Mouse (Mus musculus): ENCODE results near the gene Rab11fip4. TPM values are rescaled to one million over a fixed set of nuclear protein-coding genes. Genes with fewer than 3 reads are reported as not detected.

Gene Rab11fip4
- polyA plus RNA-seq, 1 experiment from 2014 or later, result 24.0 TPM

DNA sequence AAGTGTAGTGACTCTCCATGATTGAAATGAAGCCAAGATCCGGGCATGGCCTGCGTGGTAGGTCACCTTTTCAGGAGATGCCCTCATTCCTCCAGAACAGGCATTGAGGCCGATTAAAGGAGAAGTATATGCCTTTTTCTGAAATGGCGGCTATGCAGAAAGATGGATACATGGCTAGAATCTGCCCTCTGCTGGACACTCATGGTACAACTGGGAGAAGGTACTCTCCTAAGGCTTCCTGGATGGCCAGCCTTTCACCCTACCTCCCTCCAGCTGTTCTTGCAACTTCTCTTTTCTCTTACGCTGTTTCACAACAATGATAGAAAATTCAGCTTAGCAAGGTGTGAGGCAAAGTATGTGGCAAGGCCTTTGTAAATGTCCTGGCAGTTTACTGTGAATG, 13.3 kb upstream of the Rab11fip4 start:
- Histone ChIP-seq H3K9me3 (ENCODE audit: control insufficient read depth, low read length) (no peaks in the 10 kb centered on the region), H3K4me1 (replicated peaks; ENCODE audit: control insufficient read depth, insufficient read depth, low read length) (no peaks in the 10 kb centered on the region), H3K27me3 (ENCODE audit: control insufficient read depth, insufficient read depth, low read length) (no peaks in the 10 kb centered on the region), H3K36me3 (replicated peaks; ENCODE audit: control insufficient read depth, insufficient read depth) (peaks cover 57% of the 10 kb centered on the region), H3K4me3 (replicated peaks; ENCODE audit: low read length) (no peak overlapping the region), H3K9ac (no peak overlapping the region), H3K27ac (no peak overlapping the region), H3K4me2 (replicated peaks) (no peak overlapping the region)
- DNase-seq (ENCODE audit: low spot score), result peak; percentile 88
- 52% methylated on average over 5 of the region's 5 CpGs for WGBS
- no peak for ATAC-seq (ENCODE audit: low FRiP score)

- DNase-seq (ENCODE audit: low spot score) (no peak), ATAC-seq (ENCODE audit: low FRiP score) (no peak)
- H3K4me1 ChIP-seq (replicated peaks; ENCODE audit: control insufficient read depth, insufficient read depth, low read length), result no peaks in the 10 kb centered on the region
- no peak overlapping the region for H3K4me3 ChIP-seq (replicated peaks; ENCODE audit: low read length)
- no peak overlapping the region for H3K27ac ChIP-seq
- no peak overlapping the region for H3K9ac ChIP-seq
- WGBS, result 55% methylated on average over 4 of the region's 4 CpGs
- no peaks in the 10 kb centered on the region for H3K27me3 ChIP-seq (ENCODE audit: control insufficient read depth, insufficient read depth, low read length)
- H3K9me3 ChIP-seq (ENCODE audit: control insufficient read depth, low read length), result no peaks in the 10 kb centered on the region
- peaks cover 30% of the 10 kb centered on the region for H3K36me3 ChIP-seq (replicated peaks; ENCODE audit: control insufficient read depth, insufficient read depth)
- H3K4me2 ChIP-seq (replicated peaks), result no peak overlapping the region
Observed at GRCm38 (mm10) chr11:79580660-79581059, 10.4 kb upstream of the Rab11fip4 start.

GRCm38 (mm10) chr11:79581257-79581656, 9.8 kb upstream of the Rab11fip4 start:
- WGBS, result 84% methylated on average over 6 of the region's 6 CpGs
- H3K27ac ChIP-seq, result no peak overlapping the region
- ATAC-seq (ENCODE audit: low FRiP score) (no peak), DNase-seq (ENCODE audit: low spot score) (no peak)
- peaks cover 26% of the 10 kb centered on the region for H3K36me3 ChIP-seq (replicated peaks; ENCODE audit: control insufficient read depth, insufficient read depth)
- H3K4me2 ChIP-seq (replicated peaks), result no peak overlapping the region
- H3K27me3 ChIP-seq (ENCODE audit: control insufficient read depth, insufficient read depth, low read length), result no peaks in the 10 kb centered on the region
- no peaks in the 10 kb centered on the region for H3K9me3 ChIP-seq (ENCODE audit: control insufficient read depth, low read length)
- H3K9ac ChIP-seq, result no peak overlapping the region
- H3K4me3 ChIP-seq (replicated peaks; ENCODE audit: low read length), result no peak overlapping the region
- no peaks in the 10 kb centered on the region for H3K4me1 ChIP-seq (replicated peaks; ENCODE audit: control insufficient read depth, insufficient read depth, low read length)

DNA sequence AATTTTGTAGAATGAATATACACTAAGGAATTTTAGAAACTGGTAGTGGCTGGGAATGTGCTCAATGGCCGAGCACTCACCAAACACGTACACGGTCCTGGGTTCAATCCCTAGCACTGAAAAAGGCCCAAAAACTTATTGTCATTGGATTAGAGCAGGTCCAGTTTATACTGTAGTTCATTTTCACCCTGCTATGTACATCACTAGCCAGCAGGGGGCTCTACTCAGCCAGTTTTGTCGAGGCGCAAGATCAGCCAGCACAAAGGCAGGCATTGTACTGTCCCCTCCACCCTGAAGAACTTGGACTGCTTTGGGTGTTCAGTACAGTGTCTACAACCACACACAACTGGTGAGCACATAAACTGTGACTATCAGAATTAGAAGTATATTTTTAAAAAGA, 6.8 kb upstream of the Rab11fip4 start:
- H3K27ac ChIP-seq, result no peak overlapping the region
- peak; percentile 88 for DNase-seq (ENCODE audit: low spot score)
- no peaks in the 10 kb centered on the region for H3K9me3 ChIP-seq (ENCODE audit: control insufficient read depth, low read length)
- H3K4me1 ChIP-seq (replicated peaks; ENCODE audit: control insufficient read depth, insufficient read depth, low read length), result no peaks in the 10 kb centered on the region
- H3K27me3 ChIP-seq (ENCODE audit: control insufficient read depth, insufficient read depth, low read length), result no peaks in the 10 kb centered on the region
- H3K4me3 ChIP-seq (replicated peaks; ENCODE audit: low read length), result no peak overlapping the region
- ATAC-seq (ENCODE audit: low FRiP score), result peak; percentile 83
- H3K36me3 ChIP-seq (replicated peaks; ENCODE audit: control insufficient read depth, insufficient read depth), result peaks cover 10% of the 10 kb centered on the region; the same call in 1 of the 2 replicates
- no peak overlapping the region for H3K9ac ChIP-seq
- 7% methylated on average over 5 of the region's 5 CpGs for WGBS
- H3K4me2 ChIP-seq (replicated peaks), result no peak overlapping the region

DNA sequence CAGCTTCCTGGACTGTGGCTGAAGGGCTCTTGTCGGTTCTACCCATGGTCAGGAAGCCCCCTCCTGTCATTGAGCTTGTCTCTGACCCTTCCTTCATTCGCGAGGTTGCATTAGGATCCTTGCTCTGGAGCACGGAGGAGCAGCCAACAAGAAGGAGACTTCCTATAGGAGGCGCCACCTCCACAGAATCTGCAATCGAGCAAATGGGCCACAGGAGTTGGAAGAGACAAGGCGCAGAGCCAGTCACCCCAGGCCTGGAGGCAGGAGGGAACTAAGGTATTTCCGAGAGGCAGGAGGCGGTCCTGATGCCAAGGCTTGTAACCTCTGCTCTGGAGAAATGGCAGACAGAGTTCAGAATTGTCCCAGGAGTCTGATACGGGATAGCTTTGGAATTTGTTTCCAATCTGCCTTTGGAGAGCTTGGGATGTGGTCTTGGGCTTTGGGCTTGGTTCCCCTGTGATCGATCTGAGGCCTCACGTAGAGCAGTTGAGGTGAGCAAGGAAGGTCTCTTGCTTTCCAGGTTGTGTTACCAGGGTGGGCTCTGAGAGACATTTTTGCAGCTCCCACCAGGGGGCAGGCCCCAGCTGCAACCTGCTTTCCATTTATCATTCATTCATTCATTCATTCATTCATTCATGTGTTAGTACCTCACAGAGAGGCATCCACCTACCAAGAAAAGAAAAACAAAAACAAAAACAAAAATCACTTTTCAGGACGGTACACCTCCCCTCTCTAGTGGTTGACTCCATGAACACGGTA, 1.5 kb upstream of the Rab11fip4 start:
- Histone ChIP-seq H3K36me3 (replicated peaks; ENCODE audit: control insufficient read depth, insufficient read depth) (no peaks in the 10 kb centered on the region), H3K4me1 (replicated peaks; ENCODE audit: control insufficient read depth, insufficient read depth, low read length) (peaks cover 28% of the 10 kb centered on the region), H3K9me3 (ENCODE audit: control insufficient read depth, low read length) (no peaks in the 10 kb centered on the region), H3K27me3 (ENCODE audit: control insufficient read depth, insufficient read depth, low read length) (no peaks in the 10 kb centered on the region), H3K27ac (no peak overlapping the region), H3K9ac (no peak overlapping the region), H3K4me2 (replicated peaks) (no peak overlapping the region), H3K4me3 (replicated peaks; ENCODE audit: low read length) (no peak overlapping the region)
- no peak for ATAC-seq (ENCODE audit: low FRiP score)
- DNase-seq (ENCODE audit: low spot score), result no peak
- WGBS, result 60% methylated on average over 14 of the region's 14 CpGs

DNA sequence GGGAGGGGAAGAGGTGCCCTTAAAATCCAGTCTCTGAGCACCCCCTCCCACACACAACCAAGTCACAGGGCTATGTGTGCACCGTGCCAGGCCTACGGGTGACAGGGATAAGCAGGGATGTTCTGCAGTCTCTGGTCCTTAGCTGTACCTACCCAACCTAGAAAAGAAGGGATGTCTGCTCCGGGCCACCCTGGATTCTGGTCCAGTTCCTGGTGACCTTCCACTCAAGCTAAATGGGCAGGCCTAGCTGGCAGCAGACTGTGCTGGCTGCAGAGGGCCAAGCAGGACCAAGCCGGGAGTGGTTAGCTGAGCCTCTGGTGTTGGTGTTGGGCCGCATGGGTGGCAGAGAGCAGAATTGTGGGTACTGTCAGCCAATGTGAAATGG, 571 bp downstream of the Rab11fip4 start:
- DNase-seq (ENCODE audit: low spot score) (no peak), ATAC-seq (ENCODE audit: low FRiP score) (peak; percentile 44)
- H3K36me3 ChIP-seq (replicated peaks; ENCODE audit: control insufficient read depth, insufficient read depth), result no peaks in the 10 kb centered on the region
- peak overlapping the region; percentile 86 for H3K4me2 ChIP-seq (replicated peaks)
- peak overlapping the region; percentile 92 for H3K9ac ChIP-seq
- 10% methylated on average over 5 of the region's 5 CpGs for WGBS
- H3K27ac ChIP-seq, result peak overlapping the region; percentile 85
- H3K4me3 ChIP-seq (replicated peaks; ENCODE audit: low read length), result peak overlapping the region; percentile 75
- H3K9me3 ChIP-seq (ENCODE audit: control insufficient read depth, low read length), result no peaks in the 10 kb centered on the region
- H3K4me1 ChIP-seq (replicated peaks; ENCODE audit: control insufficient read depth, insufficient read depth, low read length), result peaks cover 33% of the 10 kb centered on the region
- H3K27me3 ChIP-seq (ENCODE audit: control insufficient read depth, insufficient read depth, low read length), result no peaks in the 10 kb centered on the region

GRCm38 (mm10) chr11:79593495-79593894, 2.5 kb downstream of the Rab11fip4 start:
- DNase-seq (ENCODE audit: low spot score) (no peak), ATAC-seq (ENCODE audit: low FRiP score) (no peak)
- Histone ChIP-seq H3K4me3 (replicated peaks; ENCODE audit: low read length) (peak overlapping the region; percentile 75; the same call in 1 of the 2 replicates), H3K9me3 (ENCODE audit: control insufficient read depth, low read length) (no peaks in the 10 kb centered on the region), H3K27ac (no peak overlapping the region), H3K27me3 (ENCODE audit: control insufficient read depth, insufficient read depth, low read length) (no peaks in the 10 kb centered on the region), H3K4me1 (replicated peaks; ENCODE audit: control insufficient read depth, insufficient read depth, low read length) (peaks cover 33% of the 10 kb centered on the region), H3K9ac (peak overlapping the region; percentile 92; the same call in 1 of the 2 replicates), H3K36me3 (replicated peaks; ENCODE audit: control insufficient read depth, insufficient read depth) (no peaks in the 10 kb centered on the region), H3K4me2 (replicated peaks) (peak overlapping the region; percentile 86)
- 33% methylated on average over 11 of the region's 11 CpGs for WGBS

- DNase-seq (ENCODE audit: low spot score) (no peak), ATAC-seq (ENCODE audit: low FRiP score) (no peak)
- H3K27me3 ChIP-seq (ENCODE audit: control insufficient read depth, insufficient read depth, low read length), result no peaks in the 10 kb centered on the region
- no peak overlapping the region for H3K4me3 ChIP-seq (replicated peaks; ENCODE audit: low read length)
- H3K36me3 ChIP-seq (replicated peaks; ENCODE audit: control insufficient read depth, insufficient read depth), result no peaks in the 10 kb centered on the region
- no peaks in the 10 kb centered on the region for H3K9me3 ChIP-seq (ENCODE audit: control insufficient read depth, low read length)
- WGBS, result 61% methylated on average over 2 of the region's 2 CpGs
- peaks cover 33% of the 10 kb centered on the region for H3K4me1 ChIP-seq (replicated peaks; ENCODE audit: control insufficient read depth, insufficient read depth, low read length)
- H3K27ac ChIP-seq, result peak overlapping the region; percentile 32
- peak overlapping the region; percentile 31; the same call in 1 of the 2 replicates for H3K9ac ChIP-seq
- no peak overlapping the region for H3K4me2 ChIP-seq (replicated peaks)
Observed at GRCm38 (mm10) chr11:79610454-79610853, 19.4 kb downstream of the Rab11fip4 start.

- no peaks in the 10 kb centered on the region for H3K9me3 ChIP-seq (ENCODE audit: control insufficient read depth, low read length)
- H3K27me3 ChIP-seq (ENCODE audit: control insufficient read depth, insufficient read depth, low read length), result no peaks in the 10 kb centered on the region
- H3K4me2 ChIP-seq (replicated peaks), result no peak overlapping the region
- no peaks in the 10 kb centered on the region for H3K36me3 ChIP-seq (replicated peaks; ENCODE audit: control insufficient read depth, insufficient read depth)
- H3K4me1 ChIP-seq (replicated peaks; ENCODE audit: control insufficient read depth, insufficient read depth, low read length), result peaks cover 33% of the 10 kb centered on the region
- 10% methylated on average over 13 of the region's 13 CpGs for WGBS
- H3K9ac ChIP-seq, result peak overlapping the region; percentile 31; the same call in 1 of the 2 replicates
- no peak for ATAC-seq (ENCODE audit: low FRiP score)
- peak overlapping the region; percentile 32 for H3K27ac ChIP-seq
- no peak overlapping the region for H3K4me3 ChIP-seq (replicated peaks; ENCODE audit: low read length)
- DNase-seq (ENCODE audit: low spot score), result no peak
Observed at GRCm38 (mm10) chr11:79611011-79611666, 20.1 kb downstream of the Rab11fip4 start.

Measured in hindbrain, embryonic 14.5 days (tissue).